Mouse (Mus musculus) embryo, embryonic 10.5 days (tissue): ENCODE data around the gene Abl1.

ENCODE experiments used
- DNase-seq: peaks from one replicate; pipeline ENCODE4 v3.0.0-alpha.2; 2015; ENCODE audit warnings: low spot score

Abl1 gene

GRCm38 (mm10) chr2:31745741-31746243 is 57.6 kb downstream of the Abl1 start:
- DNase-seq, result no peak

- DNase-seq, result no peak
Observed at GRCm38 (mm10) chr2:31746835-31747234, 58.7 kb downstream of the Abl1 start.

- DNase-seq, result peak; percentile 85
Observed at GRCm38 (mm10) chr2:31749046-31749709, 61.0 kb downstream of the Abl1 start.

GRCm38 (mm10) chr2:31750133-31750532 is 62.0 kb downstream of the Abl1 start:
- no peak for DNase-seq

GRCm38 (mm10) chr2:31757472-31757871 is 69.3 kb downstream of the Abl1 start:
- DNase-seq, result no peak

- no peak for DNase-seq
Observed at GRCm38 (mm10) chr2:31758966-31759365, 70.8 kb downstream of the Abl1 start.

- peak; percentile 93 for DNase-seq
Observed at GRCm38 (mm10) chr2:31759751-31760460, 71.7 kb downstream of the Abl1 start.

- DNase-seq, result no peak
Observed at GRCm38 (mm10) chr2:31760486-31760885, 72.3 kb downstream of the Abl1 start.

- DNase-seq, result peak; percentile 67
Observed at GRCm38 (mm10) chr2:31761115-31761531, 72.9 kb downstream of the Abl1 start.

GRCm38 (mm10) chr2:31761585-31761984 is 73.4 kb downstream of the Abl1 start:
- no peak for DNase-seq

GRCm38 (mm10) chr2:31762155-31762554 is 74.0 kb downstream of the Abl1 start:
- no peak for DNase-seq

GRCm38 (mm10) chr2:31762853-31763252 is 74.7 kb downstream of the Abl1 start:
- DNase-seq, result peak; percentile 56

- no peak for DNase-seq
Observed at GRCm38 (mm10) chr2:31763271-31763670, 75.1 kb downstream of the Abl1 start.

GRCm38 (mm10) chr2:31767104-31767503 is 78.9 kb downstream of the Abl1 start:
- no peak for DNase-seq

GRCm38 (mm10) chr2:31767815-31768214 is 79.6 kb downstream of the Abl1 start:
- no peak for DNase-seq

- no peak for DNase-seq
Observed at GRCm38 (mm10) chr2:31769115-31769514, 80.9 kb downstream of the Abl1 start.

- DNase-seq, result no peak
Observed at GRCm38 (mm10) chr2:31769631-31770111, 81.5 kb downstream of the Abl1 start.

GRCm38 (mm10) chr2:31770781-31771441 is 82.7 kb downstream of the Abl1 start:
- peak; percentile 79 for DNase-seq

- DNase-seq, result no peak
Observed at GRCm38 (mm10) chr2:31776479-31776878, 88.3 kb downstream of the Abl1 start.

- DNase-seq, result no peak
Observed at GRCm38 (mm10) chr2:31779258-31779657, 91.1 kb downstream of the Abl1 start.

GRCm38 (mm10) chr2:31782958-31783602 is 94.9 kb downstream of the Abl1 start:
- no peak for DNase-seq

GRCm38 (mm10) chr2:31785074-31785473 is 96.9 kb downstream of the Abl1 start:
- peak; percentile 87 for DNase-seq
